Mouse (Mus musculus) embryonic facial prominence, embryonic 12.5 days (tissue): ENCODE data around the gene Notch1. TPM values are rescaled to one million over a fixed set of nuclear protein-coding genes. Genes with fewer than 3 reads are reported as not detected.

ENCODE experiments used
- ATAC-seq: fragments of 200-750 bp; cut with Nextera tagmentation; 2 replicates; pipeline ENCODE4 v1.8.0; 2017; ENCODE audit not compliant: insufficient number of reproducible peaks, insufficient read depth, low FRiP score, low TSS enrichment
- H3K27ac ChIP-seq: fragments of 300-500 bp; sonication (generic); 2 replicates; pipeline ENCODE4 v1.5.1; 2016; ENCODE audit warnings: mild to moderate bottlenecking
- H3K27me3 ChIP-seq: fragments of 300-500 bp; sonication (generic); 2 replicates; pipeline ENCODE4 v1.6.1; 2016; ENCODE audit warnings: mild to moderate bottlenecking, moderate library complexity
- H3K36me3 ChIP-seq: fragments of 300-500 bp; sonication (generic); 2 replicates; pipeline ENCODE4 v1.6.1; 2016; ENCODE audit warnings: mild to moderate bottlenecking
- H3K4me1 ChIP-seq: fragments of 300-500 bp; sonication (generic); 2 replicates; pipeline ENCODE4 v1.6.1; 2016
- H3K4me2 ChIP-seq: fragments of 300-500 bp; sonication (generic); replicated peaks from 2 replicates; pipeline ENCODE4 v1.6.1; 2016; ENCODE audit warnings: mild to moderate bottlenecking, moderate library complexity
- H3K4me3 ChIP-seq: fragments of 300-500 bp; sonication (generic); 2 replicates; pipeline ENCODE4 v1.5.1; 2016; ENCODE audit warnings: mild to moderate bottlenecking
- H3K9ac ChIP-seq: fragments of 300-500 bp; sonication (generic); 2 replicates; pipeline ENCODE4 v1.6.1; 2016; ENCODE audit warnings: mild to moderate bottlenecking, moderate library complexity
- H3K9me3 ChIP-seq: fragments of 300-500 bp; sonication (generic); 2 replicates; pipeline ENCODE4 v1.6.1; 2016; ENCODE audit warnings: mild to moderate bottlenecking, moderate library complexity
- WGBS: fragments of 180-500 bp; shearing (Covaris S2); methylation state at CpG from one replicate; pipeline ENCODE4 v1.1.7; 2016; 5-methylcytosine and 5-hydroxymethylcytosine counted together
- polyA plus RNA-seq: library from polyadenylated mRNA; unstranded; fragments of >200 nt; fragmentation: Nextera tagmentation; extraction: Ambion mirVana; gene quantifications from 2 replicates; pipeline ENCODE4 v1.2.1, GENCODE M21; 2016

The Notch1 gene
- polyA plus RNA-seq, 1 experiment from 2014 or later, result 16.4 TPM

GRCm38 (mm10) chr2:26497861-26498533 lies 18.5 kb downstream of the Notch1 start:
- Histone ChIP-seq H3K9me3 (no peaks in the 10 kb centered on the region), H3K36me3 (no peaks in the 10 kb centered on the region), H3K4me2 (no peak overlapping the region), H3K4me3 (no peak overlapping the region), H3K27me3 (peaks cover 5% of the 10 kb centered on the region), H3K27ac (0 out of 2 replicates have a peak overlapping the region, but pooled peaks have one; percentile 26), H3K4me1 (peaks cover 82% of the 10 kb centered on the region), H3K9ac (no peak overlapping the region)
- ATAC-seq, result no peak
- 73% methylated on average over 11 of the region's 11 CpGs for WGBS

- no peak overlapping the region for H3K27ac ChIP-seq
- 70% methylated on average over 3 of the region's 3 CpGs for WGBS
Observed at GRCm38 (mm10) chr2:26496451-26496850, 20.0 kb downstream of the Notch1 start.

GRCm38 (mm10) chr2:26495701-26496100 lies 20.8 kb downstream of the Notch1 start:
- Histone ChIP-seq H3K9ac (no peak overlapping the region), H3K27ac (peak overlapping the region; percentile 84; the same call in 1 of the 2 replicates), H3K36me3 (no peaks in the 10 kb centered on the region), H3K27me3 (no peaks in the 10 kb centered on the region), H3K4me3 (no peak overlapping the region), H3K4me2 (no peak overlapping the region), H3K9me3 (no peaks in the 10 kb centered on the region), H3K4me1 (peaks cover 91% of the 10 kb centered on the region)
- 69% methylated on average over 2 of the region's 2 CpGs for WGBS
- ATAC-seq, result no peak

More at GRCm38 (mm10) chr2:26496451-26496850, 20.0 kb downstream of the Notch1 start:
- Histone ChIP-seq H3K4me1 (peaks cover 91% of the 10 kb centered on the region), H3K36me3 (no peaks in the 10 kb centered on the region), H3K9me3 (no peaks in the 10 kb centered on the region), H3K9ac (no peak overlapping the region), H3K4me2 (no peak overlapping the region), H3K27me3 (no peaks in the 10 kb centered on the region), H3K4me3 (no peak overlapping the region)
- ATAC-seq, result no peak

DNA sequence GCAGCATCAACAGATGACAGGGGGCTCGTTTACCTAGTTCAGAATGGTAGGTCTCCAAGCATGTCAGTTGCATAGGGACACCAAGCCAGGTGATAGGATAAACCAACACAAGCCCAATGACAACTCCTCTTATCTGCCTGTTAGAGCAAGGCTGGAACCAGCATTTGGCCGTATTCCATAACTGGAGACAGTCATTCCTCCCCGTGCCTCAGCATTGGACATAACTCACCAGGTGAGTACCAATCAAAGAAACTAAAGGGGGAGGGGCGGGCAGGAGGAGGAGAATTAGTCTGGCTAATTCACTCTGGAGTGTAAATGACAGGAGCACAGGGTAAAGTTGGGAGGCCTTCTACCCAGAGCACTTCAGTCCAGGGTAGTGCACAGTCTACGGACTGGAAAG lies 21.5 kb downstream of the Notch1 start:
- Histone ChIP-seq H3K36me3 (no peaks in the 10 kb centered on the region), H3K4me2 (peak overlapping the region; percentile 21; the same call in 1 of the 2 replicates), H3K9ac (no peak overlapping the region), H3K9me3 (no peaks in the 10 kb centered on the region), H3K27ac (peak overlapping the region; percentile 84), H3K4me3 (no peak overlapping the region), H3K27me3 (no peaks in the 10 kb centered on the region), H3K4me1 (peaks cover 89% of the 10 kb centered on the region)
- no peak for ATAC-seq
- 52% methylated on average over 5 of the region's 5 CpGs for WGBS

GRCm38 (mm10) chr2:26494396-26494795 lies 22.1 kb downstream of the Notch1 start:
- H3K4me2 ChIP-seq, result peak overlapping the region; percentile 21
- WGBS, result 18% methylated on average over 7 of the region's 7 CpGs
- H3K36me3 ChIP-seq, result no peaks in the 10 kb centered on the region
- no peak overlapping the region for H3K4me3 ChIP-seq
- H3K9me3 ChIP-seq, result no peaks in the 10 kb centered on the region
- no peak for ATAC-seq
- H3K4me1 ChIP-seq, result peaks cover 86% of the 10 kb centered on the region
- H3K9ac ChIP-seq, result no peak overlapping the region
- H3K27ac ChIP-seq, result peak overlapping the region; percentile 84
- H3K27me3 ChIP-seq, result no peaks in the 10 kb centered on the region

GRCm38 (mm10) chr2:26493021-26493781 lies 23.3 kb downstream of the Notch1 start:
- 21% methylated on average over 9 of the region's 9 CpGs for WGBS
- H3K27me3 ChIP-seq, result no peaks in the 10 kb centered on the region
- peaks cover 92% of the 10 kb centered on the region for H3K4me1 ChIP-seq
- peak overlapping the region; percentile 21 for H3K4me2 ChIP-seq
- peak overlapping the region; percentile 84 for H3K27ac ChIP-seq
- no peak overlapping the region for H3K4me3 ChIP-seq
- no peaks in the 10 kb centered on the region for H3K36me3 ChIP-seq
- H3K9me3 ChIP-seq, result no peaks in the 10 kb centered on the region
- peak overlapping the region; percentile 19; the same call in 1 of the 2 replicates for H3K9ac ChIP-seq
- no peak for ATAC-seq

DNA sequence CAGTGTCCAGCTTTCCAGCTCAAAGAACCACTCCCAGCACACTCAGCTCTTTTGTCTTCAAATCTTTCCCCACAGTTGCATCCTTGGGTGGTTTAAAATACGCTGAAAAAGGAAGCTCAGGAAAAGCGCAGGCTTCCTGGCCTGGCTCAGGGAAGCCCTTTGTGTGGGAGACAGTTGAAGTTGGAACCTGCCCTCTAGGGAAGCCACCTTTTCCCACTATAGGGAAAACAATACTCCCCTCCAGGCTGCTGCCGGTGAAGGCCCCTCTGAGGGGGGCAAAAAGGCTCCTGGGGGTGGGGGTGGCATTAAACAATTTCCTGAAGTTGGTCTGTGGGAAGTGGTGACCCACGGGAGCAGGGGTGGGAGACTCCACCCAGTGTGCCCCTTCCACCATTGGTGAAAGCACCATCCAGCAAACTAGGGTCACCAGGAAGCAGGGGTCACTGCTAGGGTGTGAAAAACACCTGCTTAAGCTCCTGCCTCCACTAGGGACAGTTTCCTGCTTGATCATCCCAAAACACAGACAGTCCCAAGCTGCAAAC lies 25.6 kb downstream of the Notch1 start:
- no peak for ATAC-seq
- WGBS, result 44% methylated on average over 4 of the region's 4 CpGs
- H3K4me2 ChIP-seq, result no peak overlapping the region
- H3K27ac ChIP-seq, result peak overlapping the region; percentile 84; the same call in 1 of the 2 replicates
- H3K27me3 ChIP-seq, result no peaks in the 10 kb centered on the region
- H3K4me3 ChIP-seq, result no peak overlapping the region
- H3K9me3 ChIP-seq, result no peaks in the 10 kb centered on the region
- peaks cover 92% of the 10 kb centered on the region for H3K4me1 ChIP-seq
- no peak overlapping the region for H3K9ac ChIP-seq
- H3K36me3 ChIP-seq, result no peaks in the 10 kb centered on the region

DNA sequence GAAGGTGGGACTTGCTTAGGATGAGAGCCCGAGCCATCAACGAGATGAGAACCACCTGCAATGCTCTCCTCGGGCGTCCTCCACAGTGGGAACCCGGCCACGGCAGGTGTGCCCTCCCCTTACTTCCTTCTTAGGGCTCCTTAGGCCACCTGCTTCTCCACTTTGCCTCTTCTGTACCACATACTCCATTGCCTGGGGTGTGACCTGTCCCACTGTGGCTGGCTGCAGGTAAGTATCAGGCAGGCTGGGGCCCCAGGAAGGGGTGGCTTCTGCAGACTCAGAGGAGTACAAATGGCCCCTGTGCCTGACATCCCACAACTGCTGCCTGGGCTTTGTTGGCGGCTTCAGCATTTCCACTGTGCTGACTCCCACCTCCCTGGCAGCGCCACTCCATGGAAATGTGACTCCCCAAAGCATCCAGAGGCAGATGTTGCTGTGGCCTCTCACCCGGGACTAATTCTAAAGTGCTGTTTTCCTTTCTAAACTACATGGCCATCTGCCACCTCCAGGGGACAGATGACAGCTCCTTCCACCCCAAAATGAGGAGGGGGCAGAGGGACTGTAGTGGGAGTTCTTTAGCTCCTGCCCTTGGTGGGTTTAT lies 27.8 kb downstream of the Notch1 start:
- Histone ChIP-seq H3K4me2 (no peak overlapping the region), H3K9ac (peak overlapping the region; percentile 21; the same call in 1 of the 2 replicates), H3K27ac (peak overlapping the region; percentile 74), H3K9me3 (no peaks in the 10 kb centered on the region), H3K4me1 (peaks cover 80% of the 10 kb centered on the region), H3K27me3 (no peaks in the 10 kb centered on the region), H3K4me3 (no peak overlapping the region), H3K36me3 (peaks cover 12% of the 10 kb centered on the region)
- ATAC-seq, result no peak
- WGBS, result 40% methylated on average over 9 of the region's 9 CpGs

- peaks cover 71% of the 10 kb centered on the region for H3K4me1 ChIP-seq
- H3K36me3 ChIP-seq, result peaks cover 12% of the 10 kb centered on the region
- peak overlapping the region; percentile 74 for H3K27ac ChIP-seq
- H3K27me3 ChIP-seq, result no peaks in the 10 kb centered on the region
- no peak overlapping the region for H3K4me3 ChIP-seq
- ATAC-seq, result no peak
- 32% methylated on average over 18 of the region's 18 CpGs for WGBS
- peak overlapping the region; percentile 31; the same call in 1 of the 2 replicates for H3K9ac ChIP-seq
- H3K4me2 ChIP-seq, result peak overlapping the region; percentile 20
- H3K9me3 ChIP-seq, result no peaks in the 10 kb centered on the region
Observed at GRCm38 (mm10) chr2:26487322-26488021, 29.0 kb downstream of the Notch1 start.

DNA sequence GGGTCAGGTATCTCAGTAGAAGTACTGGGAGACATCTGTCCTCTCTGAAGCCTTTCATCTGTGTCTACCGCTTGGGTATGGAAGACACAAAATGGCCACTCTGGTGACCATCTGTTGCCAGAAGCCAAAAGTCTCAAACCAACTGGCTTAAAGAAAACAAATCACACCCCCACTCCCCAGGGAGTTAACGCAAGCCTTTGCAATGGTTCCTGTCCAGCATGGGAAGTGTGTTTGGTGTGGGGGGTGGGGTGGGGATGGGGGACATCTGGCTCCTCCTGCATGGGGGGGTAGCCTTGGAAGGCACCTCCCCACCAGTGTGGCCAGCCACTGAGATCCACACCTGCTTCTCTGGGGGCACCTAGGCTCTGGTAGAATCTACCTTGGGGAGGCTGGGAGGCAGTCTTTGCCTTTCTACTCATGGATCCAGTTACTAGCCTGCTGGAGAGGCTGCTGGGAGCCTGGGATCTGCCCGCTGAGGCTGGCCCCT lies 29.6 kb downstream of the Notch1 start:
- Histone ChIP-seq H3K9ac (no peak overlapping the region), H3K36me3 (peaks cover 12% of the 10 kb centered on the region), H3K27ac (peak overlapping the region; percentile 74), H3K4me1 (peaks cover 65% of the 10 kb centered on the region), H3K9me3 (no peaks in the 10 kb centered on the region), H3K27me3 (no peaks in the 10 kb centered on the region), H3K4me3 (no peak overlapping the region), H3K4me2 (peak overlapping the region; percentile 19; the same call in 1 of the 2 replicates)
- ATAC-seq, result no peak
- WGBS, result 14% methylated on average over 3 of the region's 3 CpGs
